Mouse (Mus musculus): ENCODE data around the gene Ptpn6. TPM values are rescaled to one million over a fixed set of nuclear protein-coding genes. Genes with fewer than 3 reads are reported as not detected.

Ptpn6 gene
- total and polyA plus RNA-seq, 3 experiments, result 91.9 to 184 TPM; not detected in 1

DNA sequence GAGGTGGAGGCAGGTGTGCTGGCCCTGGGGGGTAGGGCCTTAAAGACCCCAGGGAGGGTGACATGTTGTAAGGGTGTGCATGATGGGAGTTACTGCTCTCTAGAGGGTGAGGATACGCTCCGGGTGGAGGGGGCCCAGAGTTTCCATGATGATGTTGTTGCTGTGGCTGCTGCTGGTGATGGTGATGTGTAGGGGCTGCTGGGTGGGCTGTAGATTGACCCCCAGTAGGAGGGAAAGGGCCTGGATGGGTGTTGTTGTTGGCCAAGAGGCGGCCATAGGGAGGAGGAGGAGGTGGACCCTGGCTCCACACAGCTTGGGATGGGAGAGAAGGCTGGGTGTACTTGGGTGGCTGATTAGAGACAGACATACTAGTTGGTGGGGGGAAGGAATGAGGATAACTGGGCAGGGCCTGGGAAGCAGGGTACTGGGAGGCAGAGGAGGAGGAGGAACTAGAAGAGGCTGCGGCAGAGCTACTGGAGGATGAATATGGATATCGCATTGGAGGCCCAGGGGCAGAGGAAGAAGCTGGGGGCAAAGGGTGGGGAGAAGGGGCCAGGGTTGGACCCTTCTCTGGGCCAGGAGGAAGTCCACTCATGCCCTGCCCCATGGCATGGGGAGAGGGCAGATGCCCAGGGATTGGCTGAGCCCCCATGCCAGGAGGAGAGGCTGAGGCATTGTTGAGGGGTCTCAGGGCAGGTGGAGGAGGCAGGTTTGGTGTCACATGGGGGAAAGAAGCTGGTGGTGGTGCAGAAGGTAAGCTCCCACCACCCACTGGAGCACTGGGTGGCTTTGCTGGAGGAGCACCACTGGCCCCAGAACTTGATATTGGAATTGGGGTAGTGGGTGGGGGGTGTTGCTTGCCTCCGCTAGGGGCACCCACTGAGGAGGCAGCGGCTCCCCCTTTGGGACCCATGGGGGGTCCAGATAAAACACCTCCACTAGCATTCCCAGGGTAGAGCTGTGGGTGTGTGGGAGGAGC lies 8.4 kb upstream of the Ptpn6 start:
- H3K9ac ChIP-seq (ENCODE audit: control insufficient read depth, low read depth, low read length, poor library complexity, severe bottlenecking), result peak overlapping the region; percentile 80
- H3K79me2 ChIP-seq (ENCODE audit: control insufficient read depth, insufficient read depth, low read length, poor library complexity), result peaks cover 1% of the 10 kb centered on the region; the same call in 1 of the 2 replicates
- H3K27ac ChIP-seq (ENCODE audit: control insufficient read depth, low read depth, low read length), result no peak overlapping the region
- no peaks in the 10 kb centered on the region for H3K9me3 ChIP-seq (replicated peaks; ENCODE audit: insufficient read depth, low read length)
- H3K4me1 ChIP-seq (ENCODE audit: control insufficient read depth in 1 of 2, insufficient read depth in 2 of 2, low read length in 2 of 2), result peaks cover 0 to 2% of the 10 kb centered on the region in 2 experiments; a peak in 1 of 4 replicates
- no peak overlapping the region for H3K4me3 ChIP-seq (ENCODE audit: control insufficient read depth in 1 of 2, insufficient read depth in 1 of 2, low read depth in 2 of 2, low read length in 2 of 2)
- H3K36me3 ChIP-seq (ENCODE audit: control insufficient read depth in 1 of 2, insufficient read depth in 2 of 2, low read length in 2 of 2), result peaks cover 0 to under 1% of the 10 kb centered on the region in 2 experiments; a peak in 2 of 4 replicates
- TF ChIP-seq MEF2A (IDR thresholded peaks at IDR 0.05; ENCODE audit: extremely low read depth, insufficient replicate concordance, low read depth, low read length, poor library complexity, severe bottlenecking) (no peak), CHD2 (IDR thresholded peaks at IDR 0.05; ENCODE audit: low read length) (no peak), TBP (IDR thresholded peaks at IDR 0.05; ENCODE audit: low read depth, low read length) (no peak), JUND (IDR thresholded peaks at IDR 0.05; ENCODE audit: low read depth, low read length) (no peak), NELFE (IDR thresholded peaks at IDR 0.05; ENCODE audit: low read depth, low read length) (no peak), RAD21 (IDR thresholded peaks at IDR 0.05; ENCODE audit: low read depth, low read length) (no peak), RCOR1 (IDR thresholded peaks at IDR 0.05; ENCODE audit: low read depth, low read length) (no peak), MYC (IDR thresholded peaks at IDR 0.05; ENCODE audit: low read depth, low read length) (no peak), TAL1 (IDR thresholded peaks at IDR 0.05; ENCODE audit: low read length) (no peak), HCFC1 (IDR thresholded peaks at IDR 0.05; ENCODE audit: low read depth, low read length) (no peak)
- no peaks in the 10 kb centered on the region for H3K27me3 ChIP-seq (ENCODE audit: control insufficient read depth in 1 of 2, insufficient read depth in 2 of 2, low read length in 2 of 2)
- no peak for DNase-seq (ENCODE audit: low read depth, low spot score)

GRCm38 (mm10) chr6:124746296-124746605 lies 7.7 kb upstream of the Ptpn6 start:
- DNase-seq (ENCODE audit: low read depth, low spot score), result no peak
- Histone ChIP-seq H3K9me3 (replicated peaks; ENCODE audit: insufficient read depth, low read length) (no peaks in the 10 kb centered on the region), H3K27me3 (ENCODE audit: control insufficient read depth in 1 of 2, insufficient read depth in 2 of 2, low read length in 2 of 2) (no peaks in the 10 kb centered on the region), H3K79me2 (ENCODE audit: control insufficient read depth, insufficient read depth, low read length, poor library complexity) (peaks cover 1% of the 10 kb centered on the region; the same call in 1 of the 2 replicates), H3K4me3 (ENCODE audit: control insufficient read depth in 1 of 2, insufficient read depth in 1 of 2, low read depth in 2 of 2, low read length in 2 of 2) (peak overlapping the region; percentile 50 to 57), H3K4me1 (ENCODE audit: control insufficient read depth in 1 of 2, insufficient read depth in 2 of 2, low read length in 2 of 2) (peaks cover 0 to 4% of the 10 kb centered on the region in 2 experiments; a peak in 1 of 4 replicates), H3K9ac (ENCODE audit: control insufficient read depth, low read depth, low read length, poor library complexity, severe bottlenecking) (peak overlapping the region; percentile 80), H3K36me3 (ENCODE audit: control insufficient read depth in 1 of 2, insufficient read depth in 2 of 2, low read length in 2 of 2) (peaks cover 0 to 4% of the 10 kb centered on the region in 2 experiments; a peak in 2 of 4 replicates), H3K27ac (ENCODE audit: control insufficient read depth, low read depth, low read length) (no peak overlapping the region)
- TF ChIP-seq RCOR1 (IDR thresholded peaks at IDR 0.05; ENCODE audit: low read depth, low read length), result no peak
- no peak for TF ChIP-seq CHD2 (IDR thresholded peaks at IDR 0.05; ENCODE audit: low read length)
- TF ChIP-seq ZC3H11A (IDR thresholded peaks at IDR 0.05; ENCODE audit: low read depth, low read length), result no peak
- TF ChIP-seq EP300 (IDR thresholded peaks at IDR 0.05; ENCODE audit: low read depth in 1 of 2, low read length in 2 of 2), result no peak
- TF ChIP-seq POLR2AphosphoS2 (IDR thresholded peaks at IDR 0.05; ENCODE audit: low read length), result no peak
- no peak for TF ChIP-seq POLR2A (IDR thresholded peaks at IDR 0.05; ENCODE audit: control insufficient read depth in 1 of 2, insufficient read depth in 1 of 2, low read depth in 1 of 2, low read length in 2 of 2, poor library complexity in 1 of 2)
- TF ChIP-seq USF1 (IDR thresholded peaks at IDR 0.05; ENCODE audit: low read depth, low read length), result no peak
- no peak for TF ChIP-seq ETS1 (IDR thresholded peaks at IDR 0.05; ENCODE audit: low read depth, low read length)
- no peak for TF ChIP-seq KAT2A (conservative IDR thresholded peaks at IDR 0.05; ENCODE audit: low read depth, low read length)
- TF ChIP-seq USF2 (IDR thresholded peaks at IDR 0.05; ENCODE audit: borderline replicate concordance in 1 of 2, insufficient read depth in 1 of 2, low read depth in 1 of 2, low read length in 2 of 2), result no peak
